Mouse (Mus musculus) frontal cortex, postnatal 25 days (tissue): ENCODE results near the gene Hck.

Experiments
- DNase-seq, 2 experiments: peaks; one replicate each; pipeline ENCODE4 v3.0.0; 2022; ENCODE audit warnings: low spot score in 2 of 2

The Hck gene

DNA sequence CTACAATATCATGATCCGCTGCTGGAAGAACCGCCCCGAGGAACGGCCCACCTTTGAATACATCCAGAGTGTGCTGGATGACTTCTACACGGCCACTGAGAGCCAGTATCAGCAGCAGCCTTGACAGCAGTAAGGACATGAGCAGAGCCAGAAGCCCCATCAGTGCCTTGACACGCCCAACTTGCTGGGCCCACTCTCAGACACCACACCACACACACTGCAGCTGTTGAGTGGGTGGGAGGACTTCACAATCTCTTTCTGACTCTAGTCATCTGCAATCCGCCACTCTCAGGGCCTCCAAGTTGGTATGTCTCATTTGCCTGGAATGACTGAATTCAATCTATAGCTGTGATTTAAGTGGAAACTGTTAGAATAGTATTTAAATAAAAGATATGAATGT lies 42.8 kb downstream of the Hck start:
- DNase-seq = no peak

DNA sequence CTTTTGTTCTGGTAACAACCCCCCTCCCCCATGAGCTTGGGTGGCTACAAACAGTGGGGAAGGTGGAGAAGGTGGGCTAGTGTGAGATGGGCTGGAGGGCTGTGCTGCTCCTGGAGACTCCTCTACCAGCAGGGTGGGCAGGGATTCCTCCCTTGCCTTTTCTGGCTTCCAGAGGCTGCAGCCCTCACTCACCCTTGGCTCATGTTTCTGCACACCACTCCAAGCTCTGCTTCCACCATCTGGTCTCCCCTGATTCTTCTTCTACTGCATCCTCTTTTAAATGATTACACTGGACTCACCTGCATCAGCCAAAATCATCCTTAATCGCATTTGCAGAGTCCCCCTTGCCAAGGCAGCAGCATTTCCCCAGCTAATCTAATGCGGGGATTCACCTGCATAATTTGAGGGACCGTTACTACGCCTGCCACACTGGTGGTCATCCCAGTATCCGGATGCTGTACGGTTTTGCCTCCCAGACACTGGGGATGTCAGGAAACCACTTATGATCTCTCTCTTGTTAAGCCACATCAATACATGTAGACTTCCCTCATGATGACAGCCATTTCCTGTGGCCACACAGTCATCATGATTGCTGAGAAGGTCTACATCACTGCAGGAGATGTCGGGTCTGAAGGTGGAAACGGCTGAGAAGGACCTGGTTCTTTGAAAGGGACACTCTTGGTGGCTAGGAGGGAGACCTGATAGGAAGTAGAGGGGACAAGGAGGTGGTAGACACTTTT lies 43.8 kb downstream of the Hck start:
- no peak for DNase-seq

DNA sequence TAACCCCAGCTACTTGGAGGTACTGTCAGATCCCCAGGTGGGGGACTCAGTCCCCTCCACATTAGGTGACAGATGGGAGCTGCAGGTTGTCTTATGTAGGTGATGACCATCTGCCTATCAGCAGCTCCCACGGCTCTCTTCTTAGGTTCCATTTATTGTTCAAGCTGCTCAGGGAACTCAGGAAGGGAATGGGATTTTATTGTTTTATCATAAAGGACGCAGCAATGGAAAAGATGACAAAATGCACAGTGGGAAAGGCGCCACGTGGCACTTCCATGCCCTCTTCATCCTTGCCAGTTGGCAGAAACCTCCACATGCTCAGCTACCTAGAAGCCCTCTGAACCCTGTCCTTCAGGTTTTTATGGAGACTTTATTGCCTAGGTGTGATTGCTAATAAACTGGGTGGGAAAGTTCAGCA lies 44.8 kb downstream of the Hck start:
- DNase-seq = no peak

DNA sequence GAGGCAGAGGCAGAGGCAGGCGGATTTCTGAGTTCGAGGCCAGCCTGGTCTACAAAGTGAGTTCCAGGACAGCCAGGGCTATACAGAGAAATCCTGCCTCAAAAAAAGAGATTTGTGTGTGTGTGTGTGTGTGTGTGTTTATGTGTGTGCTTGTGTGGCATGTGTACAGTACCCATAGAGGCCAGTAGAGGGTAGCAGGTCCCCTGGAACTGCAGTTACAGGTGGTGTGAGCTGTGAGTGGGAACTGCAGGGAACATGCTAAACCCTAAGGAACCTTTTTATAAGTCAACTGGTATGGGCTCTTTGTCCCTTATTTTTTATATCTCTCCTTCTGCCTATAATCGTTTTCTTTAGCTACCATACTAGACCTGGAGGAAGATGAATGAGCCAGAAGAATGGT lies 49.0 kb downstream of the Hck start:
- DNase-seq = no peak

DNA sequence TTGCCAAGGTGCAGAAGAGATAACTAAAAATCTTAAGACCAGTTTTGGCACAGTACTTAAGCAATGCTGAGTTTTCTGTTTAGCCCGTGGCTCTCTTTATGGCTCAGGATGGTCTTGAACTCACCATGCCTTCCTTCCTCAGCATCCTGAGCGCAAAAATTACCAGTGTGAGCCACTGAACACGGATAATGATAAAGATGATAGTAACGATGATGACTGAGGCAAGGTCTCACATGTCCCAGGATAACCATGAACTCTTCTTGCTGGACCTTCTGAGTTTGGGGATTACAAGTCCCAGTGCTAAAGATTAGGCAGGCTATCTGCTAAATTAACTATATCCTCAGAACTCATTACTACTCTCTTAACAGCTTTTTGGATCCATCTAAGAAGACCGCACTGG lies 51.9 kb downstream of the Hck start:
- DNase-seq = no peak

DNA sequence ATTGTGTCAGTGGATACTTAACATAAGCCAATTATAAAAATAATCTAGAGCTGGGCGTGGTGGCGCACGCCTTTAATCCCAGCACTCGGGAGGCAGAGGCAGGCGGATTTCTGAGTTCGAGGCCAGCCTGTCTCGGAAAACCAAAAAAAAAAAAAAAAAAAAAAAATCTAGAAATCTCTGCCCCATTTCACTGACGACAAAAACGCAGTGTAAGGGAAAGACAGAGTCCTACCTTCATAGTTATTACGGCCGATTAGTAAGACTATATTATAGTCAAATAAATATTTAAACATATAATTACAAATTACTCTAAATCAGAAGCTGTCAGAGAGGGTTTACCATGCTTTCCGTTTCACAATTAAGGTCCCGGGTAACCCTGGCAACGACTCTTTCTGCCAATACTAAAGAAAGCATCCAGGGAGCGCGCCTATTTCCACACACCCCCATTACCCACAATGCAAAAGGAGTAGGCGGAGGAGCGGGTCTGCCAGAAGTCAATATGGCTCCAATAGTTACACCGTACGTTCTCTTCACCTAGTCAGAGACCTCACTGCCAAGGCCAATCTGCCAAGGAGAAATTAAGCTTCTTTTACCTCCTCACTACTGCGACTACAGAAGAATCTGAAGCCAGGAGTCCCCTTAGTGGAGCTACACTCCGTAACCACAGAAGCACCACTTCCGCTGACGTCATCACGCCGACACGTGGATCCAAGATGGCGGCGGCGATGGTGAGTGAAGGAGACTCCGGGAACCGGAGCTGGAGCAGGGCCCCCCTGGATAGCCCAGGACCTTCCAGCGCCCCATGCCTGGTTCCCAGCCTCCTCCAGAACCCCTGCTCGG lies 52.8 kb downstream of the Hck start, which contains the start of gene Tm9sf4:
Gene Tm9sf4 (plus strand): TSS at position 460 of the 840 bp plus-strand sequence.
- peak; percentile 92 to 94 for DNase-seq

DNA sequence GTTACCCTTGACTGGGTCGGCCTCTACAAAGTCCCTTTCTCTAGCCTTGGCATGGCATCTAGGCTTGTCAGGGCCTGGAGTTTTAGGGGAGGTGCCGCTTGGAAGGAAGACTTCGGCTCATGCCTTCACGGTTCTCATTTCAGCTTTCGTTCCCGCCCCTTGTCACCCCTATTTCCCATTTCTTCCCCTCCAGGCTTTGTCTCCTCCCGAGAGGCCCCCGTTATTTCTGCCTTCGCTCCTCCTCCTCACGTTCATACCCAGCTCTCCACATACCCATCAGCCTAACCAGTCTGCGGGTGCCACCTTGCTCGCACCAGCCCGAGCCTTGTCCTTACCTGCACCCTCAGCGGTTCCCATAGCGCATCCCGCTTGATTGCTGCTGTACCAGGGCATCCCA lies 53.4 kb downstream of the Hck start:
- DNase-seq = no peak

DNA sequence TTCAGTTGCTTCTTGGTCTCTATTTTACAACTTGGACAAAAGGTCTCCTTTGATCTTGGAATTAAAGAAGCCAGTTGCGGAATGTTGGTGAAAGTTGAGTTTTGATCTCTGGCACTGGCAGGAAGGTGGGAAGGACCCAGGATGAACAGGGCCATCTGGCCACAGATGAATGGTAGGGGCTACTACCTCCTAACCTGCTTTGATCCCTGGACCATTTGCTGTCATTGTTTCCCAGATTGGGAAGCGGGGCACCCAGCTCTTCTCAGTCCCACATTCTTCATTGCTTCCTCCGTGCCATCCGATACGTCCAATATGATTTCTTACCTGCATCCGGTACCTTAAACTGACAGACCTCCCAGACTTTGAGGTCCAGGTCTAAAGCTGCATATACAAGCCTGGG lies 58.9 kb downstream of the Hck start:
- no peak for DNase-seq

DNA sequence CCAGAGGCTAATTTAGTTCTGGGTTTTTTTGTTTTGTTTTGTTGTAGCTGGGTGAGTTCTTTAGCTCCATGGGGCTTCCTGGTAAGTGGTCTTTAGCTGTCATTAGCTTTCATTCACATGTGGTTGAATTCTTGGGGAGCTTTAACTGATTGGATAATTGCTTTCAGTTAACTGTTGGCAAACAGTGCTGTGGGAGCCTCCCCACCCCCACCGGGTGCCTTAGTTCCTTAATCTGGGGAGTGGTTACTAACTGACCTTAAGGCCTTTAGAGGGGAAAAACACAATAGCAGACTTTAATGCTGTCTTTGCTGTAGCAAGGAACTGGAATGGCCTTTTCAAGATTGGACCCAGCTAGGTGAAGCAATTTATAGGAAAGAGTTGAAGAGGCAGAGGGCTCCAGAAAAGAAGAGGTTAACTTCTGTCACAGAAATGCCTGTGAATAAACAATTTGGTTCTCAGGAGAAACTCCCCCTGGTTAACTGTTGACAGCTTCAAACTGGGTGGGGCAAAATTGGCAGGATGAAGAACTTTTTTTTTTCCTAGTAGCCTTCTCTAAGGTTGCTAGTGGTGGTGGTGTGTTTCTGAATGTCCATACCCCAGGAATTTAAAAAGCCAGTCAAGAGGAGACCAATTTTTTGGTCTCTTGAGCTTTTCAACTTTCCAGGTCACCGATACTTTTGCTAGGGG lies 60.0 kb downstream of the Hck start:
- no peak for DNase-seq

DNA sequence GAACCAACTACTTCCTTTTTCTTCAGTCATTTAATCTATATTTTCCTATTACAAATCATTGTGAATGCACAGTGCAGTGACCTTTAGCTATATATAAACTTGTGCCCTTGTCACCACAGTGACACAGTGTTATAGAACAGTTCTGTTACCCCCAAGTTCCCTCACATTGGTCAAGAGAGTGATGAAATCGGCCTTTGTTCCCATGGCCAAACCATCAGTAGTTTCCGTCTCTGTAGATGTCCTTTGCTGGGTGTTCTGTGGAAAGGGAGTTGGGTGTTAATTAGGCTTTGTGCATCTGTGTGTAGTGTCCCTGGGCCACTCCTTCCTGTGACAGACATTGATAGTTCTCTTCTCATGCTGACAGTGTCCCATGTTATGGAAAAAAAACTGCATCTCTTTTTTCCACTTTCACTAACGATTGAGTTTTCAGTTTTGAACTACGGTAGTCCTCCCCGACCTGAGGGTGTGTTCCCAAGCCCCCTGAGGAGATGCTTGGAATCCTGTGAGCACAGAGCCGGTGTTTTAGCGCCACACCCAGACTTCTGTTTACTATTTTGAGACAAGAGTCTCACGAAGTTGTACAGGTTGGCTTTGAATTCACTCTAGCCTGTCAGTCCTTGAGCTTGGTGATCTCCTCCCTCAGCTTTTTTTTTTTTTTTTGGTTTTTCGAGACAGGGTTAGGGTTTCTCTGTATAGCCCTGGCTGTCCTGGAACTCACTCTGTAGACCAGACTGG lies 62.4 kb downstream of the Hck start:
- DNase-seq = no peak

DNA sequence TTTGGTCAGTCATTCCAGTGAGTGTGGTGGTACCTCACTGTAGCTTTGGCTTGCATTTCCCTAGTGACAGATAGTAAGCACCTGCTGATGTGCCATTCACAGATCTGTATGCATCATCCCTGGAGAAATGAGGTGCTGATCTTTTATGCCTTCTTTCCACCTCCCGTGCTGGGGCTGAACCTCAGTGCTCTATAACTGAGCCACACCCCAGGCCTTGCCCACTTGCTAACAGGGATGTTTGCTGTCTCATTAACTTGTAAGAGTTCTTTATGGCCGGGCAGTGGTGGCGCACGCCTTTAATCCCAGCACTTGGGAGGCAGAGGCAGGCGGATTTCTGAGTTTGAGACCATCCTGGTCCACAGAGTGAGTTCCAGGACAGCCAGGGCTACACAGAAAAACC lies 63.7 kb downstream of the Hck start:
- no peak for DNase-seq

DNA sequence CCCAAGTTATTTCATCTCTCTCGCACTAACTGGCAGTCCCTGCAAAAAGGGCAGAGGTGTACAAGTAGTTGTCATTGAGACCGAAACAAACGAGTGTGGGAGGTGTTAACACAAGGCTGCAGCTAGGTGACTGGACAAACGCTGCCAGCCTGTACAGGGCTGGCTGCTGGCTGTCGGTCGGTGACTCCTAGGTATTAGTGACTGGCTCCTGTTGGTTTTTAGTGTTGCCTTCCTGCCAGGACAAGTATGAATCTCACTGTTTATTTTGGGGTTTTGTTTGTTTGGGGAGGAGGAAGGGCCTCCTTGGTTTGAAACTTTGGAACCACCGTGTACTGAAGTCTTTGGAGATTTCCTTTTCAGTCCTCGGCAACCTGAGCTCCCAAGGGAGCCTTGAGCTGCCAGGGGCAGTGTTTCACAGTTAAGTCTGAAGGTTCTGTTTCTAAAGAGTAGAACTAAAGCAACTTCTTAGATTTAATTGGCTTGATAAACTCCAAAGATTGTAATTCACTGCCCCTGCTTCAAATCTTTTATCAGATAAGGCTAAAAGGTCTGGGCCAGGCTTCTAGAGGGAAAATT lies 67.8 kb downstream of the Hck start:
- no peak for DNase-seq

DNA sequence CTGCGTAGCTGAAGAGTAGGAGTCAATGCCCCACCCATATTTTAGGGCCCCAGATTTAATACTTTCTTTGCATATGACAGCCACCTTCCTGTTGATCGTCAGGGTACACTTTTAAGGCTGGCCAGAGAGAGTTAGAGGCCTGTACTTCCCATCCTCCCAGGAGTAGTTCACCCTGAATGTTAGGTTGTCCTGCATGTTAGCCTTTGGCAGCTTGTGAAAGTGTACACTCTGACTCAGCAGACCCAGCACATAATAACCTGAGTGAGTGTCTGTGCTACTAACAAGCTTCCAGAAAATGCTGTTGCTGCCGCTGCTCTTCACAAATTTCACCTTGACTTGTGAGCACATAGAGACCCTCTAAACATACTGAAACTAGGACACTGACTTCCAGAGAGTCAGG lies 68.9 kb downstream of the Hck start:
- DNase-seq = no peak

DNA sequence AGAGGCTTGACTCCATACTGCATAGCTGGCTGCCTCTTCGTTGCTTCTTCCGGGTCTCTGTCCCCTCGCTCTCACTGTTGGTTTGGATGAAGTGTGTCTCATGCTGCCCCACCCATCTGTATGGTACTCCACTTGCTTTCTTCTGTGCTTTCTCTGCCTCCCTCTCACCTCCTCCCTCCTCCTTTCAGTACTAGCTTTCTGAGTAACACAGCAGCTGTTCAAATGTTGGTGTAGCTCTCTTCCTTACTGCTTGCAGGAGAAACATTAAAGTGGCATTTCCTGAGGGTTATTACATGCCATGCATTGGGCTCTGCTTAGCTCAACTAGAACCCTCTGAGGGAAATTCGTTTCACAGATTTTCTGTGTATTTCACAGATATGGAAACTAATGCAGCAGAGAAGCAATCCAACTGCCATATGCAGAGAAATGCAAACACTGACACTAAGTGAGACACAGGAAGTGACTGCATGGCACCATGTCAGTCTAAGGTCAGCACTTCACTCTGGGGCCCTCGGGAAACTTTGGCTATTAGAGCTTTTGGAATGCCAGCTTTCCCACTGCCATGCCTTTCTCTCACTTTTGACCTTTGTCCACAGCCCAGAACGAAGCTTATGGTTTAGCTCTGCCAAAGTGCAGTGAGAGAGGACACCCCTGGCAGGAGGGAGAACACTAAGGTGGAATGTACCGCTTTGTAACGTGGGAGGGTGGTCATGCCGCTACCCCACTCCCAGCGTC lies 71.0 kb downstream of the Hck start:
- DNase-seq = no peak

DNA sequence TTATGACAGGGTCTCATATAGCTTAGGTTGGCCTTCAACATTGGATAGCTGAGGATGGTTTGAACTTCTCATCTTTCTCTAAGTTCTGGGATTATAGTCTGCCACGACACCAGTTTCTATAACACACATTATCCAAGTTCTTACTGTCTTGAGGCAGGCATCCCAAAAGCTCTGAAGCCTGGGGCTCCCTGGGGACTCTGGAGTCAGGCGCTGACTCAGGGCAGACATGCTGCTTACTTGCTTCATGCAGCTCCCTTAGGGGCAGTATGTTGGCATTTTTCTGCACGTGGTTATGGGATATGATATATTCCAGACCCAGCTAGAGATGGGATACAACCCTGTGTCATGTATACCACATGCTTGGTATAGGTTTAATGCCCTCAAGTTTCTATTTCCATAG lies 71.7 kb downstream of the Hck start:
- DNase-seq = no peak

DNA sequence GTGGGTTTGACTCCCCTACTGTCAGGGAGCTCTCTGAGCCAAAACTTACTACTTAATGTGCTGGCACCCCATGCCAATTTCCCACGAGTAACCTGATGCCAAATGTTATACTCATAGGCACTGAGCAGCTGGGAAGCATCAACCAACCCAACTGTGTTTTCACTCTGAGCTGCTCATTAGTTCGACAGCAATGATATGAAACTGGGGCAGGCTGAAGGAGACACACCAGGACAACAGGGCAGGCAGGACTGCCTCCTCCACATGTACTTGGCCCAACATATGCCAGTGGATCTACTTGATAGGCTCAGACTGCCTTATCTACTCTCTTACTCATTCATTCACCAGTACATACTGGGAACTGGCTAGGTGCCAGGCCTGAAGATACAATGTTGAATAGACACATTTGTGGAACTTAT lies 77.9 kb downstream of the Hck start:
- DNase-seq = no peak

DNA sequence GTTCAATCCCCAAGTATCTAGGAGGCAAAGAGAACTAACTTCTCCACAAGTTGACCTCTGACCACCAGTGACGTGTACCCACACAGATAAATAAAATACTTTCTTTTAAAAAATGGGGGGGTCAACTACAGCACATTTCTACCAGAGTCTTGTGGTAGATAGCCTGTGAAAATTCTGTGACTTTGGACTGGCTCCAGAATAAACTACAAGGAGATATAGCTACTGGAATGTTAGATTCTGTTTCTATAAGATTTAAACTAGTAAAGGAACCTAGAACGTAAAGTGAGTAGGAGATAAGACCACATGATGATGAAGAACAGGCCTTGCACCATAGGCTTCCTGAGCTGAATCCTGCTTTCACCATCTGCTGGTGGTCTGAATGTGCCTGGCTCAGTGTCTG lies 79.6 kb downstream of the Hck start:
- no peak for DNase-seq

DNA sequence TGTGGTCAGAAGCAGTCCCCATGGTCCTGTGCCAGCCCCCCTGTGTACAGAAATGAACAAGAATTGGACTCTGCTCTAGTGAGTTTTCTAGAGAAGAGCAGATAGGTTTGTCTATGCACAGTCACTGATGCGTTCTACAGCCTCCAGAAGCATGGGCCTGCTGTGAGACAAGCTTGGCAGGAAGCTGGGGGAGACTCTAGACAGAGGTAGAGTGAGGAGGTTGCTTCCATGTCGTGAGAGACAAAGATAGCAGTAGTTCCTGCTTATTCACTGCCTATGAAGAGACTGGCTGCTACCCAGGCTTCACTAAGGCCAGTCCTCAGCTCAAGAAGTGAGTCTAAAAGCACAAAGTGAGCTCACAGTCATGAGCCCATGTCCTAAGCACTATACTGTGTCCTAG lies 83.0 kb downstream of the Hck start:
- DNase-seq = no peak

DNA sequence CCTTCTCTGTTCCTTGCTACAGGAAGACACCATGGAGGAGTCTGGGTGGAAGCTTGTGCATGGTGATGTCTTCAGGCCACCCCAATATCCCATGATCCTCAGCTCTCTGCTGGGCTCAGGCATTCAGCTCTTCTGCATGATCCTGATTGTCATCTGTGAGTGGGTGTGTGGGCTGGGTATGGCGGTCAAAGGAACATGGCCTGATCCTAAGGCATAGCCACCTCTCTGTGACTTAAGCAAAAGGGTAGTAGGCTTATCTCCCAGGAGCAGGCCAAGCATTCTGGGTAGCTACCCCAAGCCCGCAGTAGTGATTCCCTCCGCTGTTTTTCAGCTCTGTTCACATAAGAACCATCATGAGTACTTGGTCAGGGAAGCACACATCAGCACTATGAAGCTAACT lies 86.0 kb downstream of the Hck start:
- DNase-seq = no peak

DNA sequence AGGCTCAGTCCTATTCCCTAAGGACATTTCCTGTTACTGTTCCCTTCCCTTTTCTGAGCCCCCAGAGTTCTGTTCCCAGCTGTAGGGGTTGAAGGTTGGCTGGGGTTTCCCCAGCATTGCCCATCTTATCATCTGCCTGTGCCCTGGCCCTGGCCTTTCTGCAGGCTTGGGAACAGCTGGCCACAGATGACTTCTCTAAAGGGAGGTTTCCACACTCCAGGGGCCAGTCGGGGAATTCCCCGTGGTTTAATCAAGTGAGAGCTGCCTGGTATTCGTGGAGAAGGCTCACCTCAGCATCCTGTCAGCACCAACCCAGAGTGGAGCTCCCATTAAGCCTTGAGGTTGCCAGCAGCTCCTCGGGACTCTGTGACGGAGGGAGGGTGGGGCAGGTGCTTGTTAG lies 90.2 kb downstream of the Hck start:
- no peak for DNase-seq

DNA sequence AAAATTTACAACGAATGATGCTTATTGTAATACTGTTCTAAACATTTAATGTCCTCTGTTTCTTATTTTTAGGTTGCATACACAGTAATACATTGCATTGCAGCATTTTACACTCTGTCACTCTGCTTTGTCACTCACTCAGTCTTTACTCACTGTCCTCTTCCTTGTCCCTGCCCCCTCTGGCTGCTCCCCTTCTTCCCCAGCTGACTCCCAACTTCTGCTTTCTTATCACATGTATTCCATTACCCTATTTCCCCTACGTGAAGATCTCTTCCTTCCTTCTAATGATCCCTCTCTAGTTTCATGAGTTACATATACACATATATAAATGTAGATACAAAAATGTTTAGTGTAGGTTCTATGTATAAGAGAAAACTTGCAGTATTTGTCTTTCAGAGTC lies 90.8 kb downstream of the Hck start:
- DNase-seq = no peak
